23 mouse cellular contexts compared by ENCODE assay signal in genomic region chr11:21545021-21545420, GRCm38 (mm10). TPM values are rescaled to one million over a fixed set of nuclear protein-coding genes. Genes with fewer than 3 reads are reported as not detected.
DNase-seq lines count a peak whose midpoint lies in the region; ATAC-seq and TF ChIP-seq lines count a peak whose summit lies in the region.
"Had no signal": no experiment of that assay in that cellular context is flagged by ENCODE, and none has a peak within 500 bp of the region (broad histone marks: within the 10 kb centered on the region; RNA-seq: fewer than 3 reads in every experiment).

No protein-coding gene starts in this region.

- H3K9me3 ChIP-seq in forebrain, postnatal 0 days (ENCODE audit: low read length) = no peaks in the 10 kb centered on the region
- no peaks in the 10 kb centered on the region for H3K9me3 ChIP-seq in forebrain, embryonic 11.5 days (ENCODE audit: control insufficient read depth, low read length)
- H3K9me3 ChIP-seq: embryonic facial prominence, embryonic 12.5 days; heart, embryonic 13.5 days; limb, embryonic 13.5 days; neural tube, embryonic 15.5 days had no signal

- no peak for TF ChIP-seq POLR2A in brain, embryonic 14.5 days (IDR thresholded peaks at IDR 0.05; ENCODE audit: borderline replicate concordance, extremely low read depth, insufficient read depth, insufficient read length, poor library complexity, severe bottlenecking)

- no peaks in the 10 kb centered on the region for H3K4me1 ChIP-seq in forebrain, postnatal 0 days (ENCODE audit: insufficient read depth)
- no peaks in the 10 kb centered on the region for H3K4me1 ChIP-seq in forebrain, embryonic 11.5 days (replicated peaks; ENCODE audit: control insufficient read depth, insufficient read depth, low read length)
- H3K4me1 ChIP-seq: embryonic facial prominence, embryonic 12.5 days; heart, embryonic 13.5 days; limb, embryonic 13.5 days; neural tube, embryonic 15.5 days had no signal

- intact Hi-C loops in left cerebral cortex, postnatal 14 days (cut with DNase I) = no loop called here
- intact Hi-C loops in left cerebral cortex, postnatal 4 days (cut with DNase I) = no loop called here

- no peaks in the 10 kb centered on the region for H3K27me3 ChIP-seq in forebrain, postnatal 0 days (ENCODE audit: insufficient read depth, low read length)
- H3K27me3 ChIP-seq in forebrain, embryonic 11.5 days (ENCODE audit: control insufficient read depth, insufficient read depth, low read length) = no peaks in the 10 kb centered on the region
- H3K27me3 ChIP-seq: embryonic facial prominence, embryonic 12.5 days; heart, embryonic 13.5 days; limb, embryonic 13.5 days; neural tube, embryonic 15.5 days had no signal

- no peaks in the 10 kb centered on the region for H3K36me3 ChIP-seq in forebrain, postnatal 0 days (ENCODE audit: insufficient read depth)
- no peaks in the 10 kb centered on the region for H3K36me3 ChIP-seq in forebrain, embryonic 11.5 days (ENCODE audit: control insufficient read depth, insufficient read depth, low read length)
- H3K36me3 ChIP-seq: embryonic facial prominence, embryonic 12.5 days; heart, embryonic 13.5 days; limb, embryonic 13.5 days; neural tube, embryonic 15.5 days had no signal

- no peak overlapping the region for H3K9ac ChIP-seq in forebrain, postnatal 0 days
- no peak overlapping the region for H3K9ac ChIP-seq in forebrain, embryonic 11.5 days (ENCODE audit: low read length)
- H3K9ac ChIP-seq: embryonic facial prominence, embryonic 12.5 days; heart, embryonic 13.5 days; limb, embryonic 13.5 days; liver, embryonic 14.5 days; neural tube, embryonic 15.5 days had no signal

- peak; percentile 64 for DNase-seq in forebrain, postnatal 0 days
- no peak for DNase-seq in forebrain, embryonic 11.5 days (ENCODE audit: low spot score)
- peak; percentile 48 to 65 for DNase-seq in left cerebral cortex, postnatal 14 days (ENCODE audit: low spot score in 2 of 2)
- DNase-seq in left cerebral cortex, postnatal 4 days = no peak
- peak; percentile 12 for DNase-seq in brain, embryonic 14.5 days (ENCODE audit: low read depth)
- DNase-seq in layer of hippocampus, adult 9-10 months (ENCODE audit: low spot score) = peak; percentile 50
- no peak for DNase-seq in B cell, adult 2 months
- DNase-seq in adrenal gland, adult 8-10 months = no peak
- DNase-seq: cerebellum, postnatal 14 days; heart, postnatal 36 days; kidney, adult 11 months; midbrain, embryonic 14.5 days; thymus, postnatal 14 days had no signal

- peak; percentile 85 for ATAC-seq in forebrain, postnatal 0 days
- ATAC-seq in forebrain, embryonic 11.5 days (replicated peaks; ENCODE audit: low FRiP score) = no peak
- ATAC-seq: activated CD4-positive, CD25-positive, alpha-beta regulatory T cell, adult 4 months; hindbrain, postnatal 0 days had no signal

- H3K4me2 ChIP-seq in forebrain, postnatal 0 days (ENCODE audit: low read depth) = no peak overlapping the region
- no peak overlapping the region for H3K4me2 ChIP-seq in forebrain, embryonic 11.5 days (ENCODE audit: low read depth, low read length, severe bottlenecking)
- H3K4me2 ChIP-seq: embryonic facial prominence, embryonic 12.5 days; heart, embryonic 13.5 days; limb, embryonic 13.5 days; neural tube, embryonic 15.5 days had no signal

- no peak for TF ChIP-seq CTCF in forebrain, postnatal 0 days (IDR thresholded peaks at IDR 0.05; ENCODE audit: low read depth)
- no peak for TF ChIP-seq CTCF in brain, embryonic 14.5 days (IDR thresholded peaks at IDR 0.05; ENCODE audit: borderline replicate concordance, extremely low read depth, insufficient read depth, insufficient read length)

- WGBS in forebrain, postnatal 0 days = 64% methylated on average over 2 of the region's 2 CpGs
- 71% methylated on average over 2 of the region's 2 CpGs for WGBS in forebrain, embryonic 11.5 days

- H3K27ac ChIP-seq in forebrain, postnatal 0 days (ENCODE audit: low read depth, low read length) = peak overlapping the region; percentile 50; the same call in 1 of the 2 replicates
- H3K27ac ChIP-seq in forebrain, embryonic 11.5 days (ENCODE audit: low read depth, low read length) = no peak overlapping the region
- H3K27ac ChIP-seq: embryonic facial prominence, embryonic 12.5 days; heart, embryonic 13.5 days; hindbrain, postnatal 0 days; kidney, postnatal 0 days; limb, embryonic 13.5 days; liver, embryonic 14.5 days; neural tube, embryonic 15.5 days; stomach, postnatal 0 days had no signal

- no peak overlapping the region for H3K4me3 ChIP-seq in forebrain, postnatal 0 days (ENCODE audit: low read depth, low read length)
- H3K4me3 ChIP-seq in forebrain, embryonic 11.5 days (ENCODE audit: low read depth, low read length) = no peak overlapping the region
- H3K4me3 ChIP-seq: embryonic facial prominence, embryonic 12.5 days; heart, embryonic 13.5 days; limb, embryonic 13.5 days; myocyte; neural tube, embryonic 15.5 days had no signal

RNA-seq across cellular contexts. Expression of gene Wdpcp, which starts 27.0 kb away (rescaled TPM):
- total RNA-seq in forebrain, postnatal 0 days (2014; rRNA removed) = 17.9 and 18.1 TPM in 2 replicates
- polyA plus RNA-seq in forebrain, postnatal 0 days (2015; fragmentation: Nextera tagmentation; extraction: Ambion mirVana) = 7.0 and 12.0 TPM in 2 replicates
- 11.9 and 12.3 TPM in 2 replicates for polyA plus RNA-seq in forebrain, embryonic 11.5 days (2014; fragmentation: Nextera tagmentation; extraction: Ambion mirVana)
- 10 to 100 TPM; 13.9 TPM for total RNA-seq in left cerebral cortex, postnatal 14 days (2021)
- 10 to 100 TPM; 16.6 to 17.3 TPM for total RNA-seq in left cerebral cortex, postnatal 4 days (2021)
- polyA plus RNA-seq in brain, embryonic 14.5 days (2012; rRNA removed) = 8.6 and 10.2 TPM in 2 replicates
- total RNA-seq in adrenal gland, adult 8-10 months (2022) = 10 to 100 TPM; 13.1 to 19.6 (median 17.7) TPM

RNA-seq across cellular contexts. Expression of gene Mdh1, which starts 27.1 kb away (rescaled TPM):
- total RNA-seq in forebrain, postnatal 0 days (2014; rRNA removed) = 291 and 392 TPM in 2 replicates
- 557 and 565 TPM in 2 replicates for polyA plus RNA-seq in forebrain, postnatal 0 days (2015; fragmentation: Nextera tagmentation; extraction: Ambion mirVana)
- 397 and 401 TPM in 2 replicates for polyA plus RNA-seq in forebrain, embryonic 11.5 days (2014; fragmentation: Nextera tagmentation; extraction: Ambion mirVana)
- total RNA-seq in left cerebral cortex, postnatal 14 days (2021) = 100 to 1,000 TPM; 818 to 831 TPM
- total RNA-seq in left cerebral cortex, postnatal 4 days (2021) = 100 to 1,000 TPM; 318 to 322 TPM
- 230 and 233 TPM in 2 replicates for polyA plus RNA-seq in brain, embryonic 14.5 days (2012; rRNA removed)
- total RNA-seq in adrenal gland, adult 8-10 months (2022) = 100 to 1,000 TPM; 399 to 717 (median 551) TPM

Comparison
In these comparisons a context has a peak if more than half of its experiments do, and no peak if none do; other contexts are left out.
1. DNase-seq: peak in forebrain, postnatal 0 days (single experiment), left cerebral cortex, postnatal 14 days (2 of 2), brain, embryonic 14.5 days (single experiment) and layer of hippocampus, adult 9-10 months (single experiment); none in forebrain, embryonic 11.5 days (single experiment), left cerebral cortex, postnatal 4 days (single experiment), B cell, adult 2 months (0 of 2) and adrenal gland, adult 8-10 months (single experiment).